ENCODE assay signal across 12 mouse cellular contexts in genomic region chr13:60522719-60523450, GRCm38 (mm10).
DNase-seq lines count a peak whose midpoint lies in the region; ATAC-seq and TF ChIP-seq lines count a peak whose summit lies in the region.
"Had no signal": no experiment of that assay in that cellular context is flagged by ENCODE, and none has a peak within 500 bp of the region (broad histone marks: within the 10 kb centered on the region; RNA-seq: fewer than 3 reads in every experiment).

No protein-coding gene starts in this region.

- H3K4me1 ChIP-seq in heart, embryonic 11.5 days (ENCODE audit: control insufficient read depth, insufficient read depth, low read length), result no peaks in the 10 kb centered on the region
- 0 out of 2 replicates have a peak, but pooled peaks cover 13% of the 10 kb centered on the region for H3K4me1 ChIP-seq in forebrain, postnatal 0 days (ENCODE audit: insufficient read depth)
- H3K4me1 ChIP-seq: stomach, embryonic 15.5 days had no signal

- no peaks in the 10 kb centered on the region for H3K36me3 ChIP-seq in heart, embryonic 11.5 days (ENCODE audit: control insufficient read depth, insufficient read depth, low read length)
- no peaks in the 10 kb centered on the region for H3K36me3 ChIP-seq in forebrain, postnatal 0 days (ENCODE audit: insufficient read depth)
- H3K36me3 ChIP-seq: heart, embryonic 13.5 days; stomach, embryonic 15.5 days had no signal

- WGBS in heart, embryonic 11.5 days (ENCODE audit: insufficient replicate concordance), result 60% methylated on average over 8 of the region's 8 CpGs
- 46% methylated on average over 8 of the region's 8 CpGs for WGBS in forebrain, postnatal 0 days

- no peaks in the 10 kb centered on the region for H3K27me3 ChIP-seq in heart, embryonic 11.5 days (ENCODE audit: control insufficient read depth, insufficient read depth, low read length)
- H3K27me3 ChIP-seq in forebrain, postnatal 0 days (ENCODE audit: insufficient read depth, low read length), result no peaks in the 10 kb centered on the region
- H3K27me3 ChIP-seq: heart, embryonic 13.5 days; stomach, embryonic 15.5 days had no signal

- H3K27ac ChIP-seq in heart, embryonic 11.5 days (ENCODE audit: low read depth, low read length), result no peak overlapping the region
- H3K27ac ChIP-seq in forebrain, postnatal 0 days (ENCODE audit: low read depth, low read length), result no peak overlapping the region
- H3K27ac ChIP-seq: heart, embryonic 13.5 days; stomach, embryonic 15.5 days had no signal

- DNase-seq in heart, adult 18-20 months, result peak; percentile 58 to 69
- DNase-seq in forebrain, postnatal 0 days, result peak; percentile 68
- peak; percentile 65 for DNase-seq in layer of hippocampus, adult 9-10 months (ENCODE audit: low spot score)
- DNase-seq in lung, postnatal 36 days, result peak; percentile 26
- no peak for DNase-seq in kidney, postnatal 10 days
- no peak for DNase-seq in natural killer cell, adult 2 months (ENCODE audit: low spot score in 2 of 2)
- DNase-seq in kidney, postnatal 4 days, result no peak

- no peak overlapping the region for H3K4me3 ChIP-seq in heart, embryonic 11.5 days (ENCODE audit: low read depth, low read length)
- no peak overlapping the region for H3K4me3 ChIP-seq in forebrain, postnatal 0 days (ENCODE audit: low read depth, low read length)
- H3K4me3 ChIP-seq: heart, embryonic 13.5 days; stomach, embryonic 15.5 days had no signal

- no peak for TF ChIP-seq CTCF in forebrain, postnatal 0 days (IDR thresholded peaks at IDR 0.05; ENCODE audit: low read depth)

- no peaks in the 10 kb centered on the region for H3K9me3 ChIP-seq in heart, embryonic 11.5 days (replicated peaks; ENCODE audit: control insufficient read depth, low read length)
- no peaks in the 10 kb centered on the region for H3K9me3 ChIP-seq in forebrain, postnatal 0 days (ENCODE audit: low read length)
- H3K9me3 ChIP-seq: heart, embryonic 13.5 days; stomach, embryonic 15.5 days had no signal

- H3K4me2 ChIP-seq in heart, embryonic 11.5 days, result no peak overlapping the region
- H3K4me2 ChIP-seq in forebrain, postnatal 0 days (ENCODE audit: low read depth), result no peak overlapping the region
- H3K4me2 ChIP-seq: heart, embryonic 13.5 days; stomach, embryonic 15.5 days had no signal

- H3K9ac ChIP-seq in heart, embryonic 11.5 days (ENCODE audit: low read depth, low read length), result no peak overlapping the region
- H3K9ac ChIP-seq in forebrain, postnatal 0 days, result no peak overlapping the region
- H3K9ac ChIP-seq: heart, embryonic 13.5 days; stomach, embryonic 15.5 days had no signal

- ATAC-seq in heart, embryonic 11.5 days (replicated peaks; ENCODE audit: insufficient number of reproducible peaks, low FRiP score, low TSS enrichment), result no peak
- ATAC-seq in forebrain, postnatal 0 days, result peak; percentile 86
- ATAC-seq: CD4-positive, CD25-positive, alpha-beta regulatory T cell, adult 4 months; intestine, embryonic 16.5 days had no signal

Comparison
In these comparisons a context has a peak if more than half of its experiments do, and no peak if none do; other contexts are left out.
1. DNase-seq: peak in heart, adult 18-20 months (2 of 2), forebrain, postnatal 0 days (single experiment), layer of hippocampus, adult 9-10 months (single experiment) and lung, postnatal 36 days (single experiment); none in kidney, postnatal 10 days (single experiment), natural killer cell, adult 2 months (0 of 2) and kidney, postnatal 4 days (0 of 2).